Mouse (Mus musculus) kidney, adult 9 months (tissue): ENCODE measurements around the gene Hist1h2br.
"Not testable (repeated sequence)": the region's sequence is repeated elsewhere in the genome, so short reads cannot be mapped to it uniquely, and the experiment has no call there.

ENCODE experiments used
- DNase-seq: peaks from one replicate; pipeline ENCODE4 v3.0.0; 2022

The Hist1h2br gene

GRCm38 (mm10) chr13:21847883-21848282 lies 14.3 kb downstream of the Hist1h2br start:
- DNase-seq, result no peak

GRCm38 (mm10) chr13:21850696-21851095 lies 17.2 kb downstream of the Hist1h2br start:
- not testable (repeated sequence) for DNase-seq

- peak; percentile 27 for DNase-seq
These were observed 18.8 kb downstream of the Hist1h2br start for GRCm38 (mm10) chr13:21852215-21852945.

- peak; percentile 51 for DNase-seq
These were observed 21.6 kb downstream of the Hist1h2br start for GRCm38 (mm10) chr13:21855146-21855545.

GRCm38 (mm10) chr13:21855698-21856162 lies 22.2 kb downstream of the Hist1h2br start:
- DNase-seq, result peak; percentile 40

- no peak for DNase-seq
These were observed 28.1 kb downstream of the Hist1h2br start for GRCm38 (mm10) chr13:21861608-21862007.

- not testable (repeated sequence) for DNase-seq
These were observed 32.0 kb downstream of the Hist1h2br start for GRCm38 (mm10) chr13:21865503-21865902.

- DNase-seq, result no peak
These were observed 47.2 kb downstream of the Hist1h2br start for GRCm38 (mm10) chr13:21880735-21881134.

- DNase-seq, result peak; percentile 10
These were observed 48.5 kb downstream of the Hist1h2br start for GRCm38 (mm10) chr13:21881878-21882669.

GRCm38 (mm10) chr13:21882760-21883405 lies 49.3 kb downstream of the Hist1h2br start:
- DNase-seq, result peak; percentile 4

- no peak for DNase-seq
These were observed 49.9 kb downstream of the Hist1h2br start for GRCm38 (mm10) chr13:21883407-21883806.

- DNase-seq, result no peak
These were observed 51.0 kb downstream of the Hist1h2br start for GRCm38 (mm10) chr13:21884586-21884985.
